19 mouse cellular contexts compared by ENCODE assay signal in the genomic region with DNA sequence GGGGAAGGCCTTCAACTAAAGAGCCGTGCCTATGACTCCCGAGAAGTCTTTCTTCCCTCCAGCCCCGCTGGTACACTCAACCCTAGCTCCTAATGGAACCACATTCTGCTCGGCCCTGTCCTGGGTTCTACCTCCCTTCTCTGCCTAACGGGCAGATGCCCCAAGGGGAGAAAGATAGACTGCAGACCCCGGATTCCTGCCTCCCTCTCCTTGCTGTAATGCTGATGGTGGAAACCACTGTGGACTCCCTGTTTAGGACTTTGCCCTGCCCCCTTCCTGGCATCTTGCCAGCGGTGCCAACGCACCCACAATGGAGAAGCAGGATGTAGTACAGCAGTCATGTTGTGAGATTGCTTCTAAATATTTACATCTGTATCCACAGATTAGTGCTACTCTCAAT. TPM values are rescaled to one million over a fixed set of nuclear protein-coding genes. Genes with fewer than 3 reads are reported as not detected.
A peak's percentile ranks its signal among the peaks of the same experiment; 100 is the strongest.
DNase-seq lines count a peak whose midpoint lies in the region; ATAC-seq and TF ChIP-seq lines count a peak whose summit lies in the region.
"Had no signal": no experiment of that assay in that cellular context is flagged by ENCODE, and none has a peak within 500 bp of the region (broad histone marks: within the 10 kb centered on the region; RNA-seq: fewer than 3 reads in every experiment).

No protein-coding gene starts in this region.

- no peaks in the 10 kb centered on the region for H3K36me3 ChIP-seq in heart, embryonic 12.5 days
- no peaks in the 10 kb centered on the region for H3K36me3 ChIP-seq in lung, postnatal 0 days (ENCODE audit: insufficient read depth, low read length)
- no peaks in the 10 kb centered on the region for H3K36me3 ChIP-seq in liver, embryonic 13.5 days
- H3K36me3 ChIP-seq: heart, embryonic 15.5 days; lung, embryonic 15.5 days; midbrain, embryonic 12.5 days had no signal

- peak overlapping the region; percentile 74; the same call in 1 of the 2 replicates for H3K4me2 ChIP-seq in heart, embryonic 12.5 days
- H3K4me2 ChIP-seq in lung, postnatal 0 days (replicated peaks; ENCODE audit: low read depth, low read length), result no peak overlapping the region
- H3K4me2 ChIP-seq in liver, embryonic 13.5 days, result peak overlapping the region; percentile 62
- H3K4me2 ChIP-seq: heart, embryonic 15.5 days; hindbrain, embryonic 14.5 days; lung, embryonic 15.5 days; midbrain, embryonic 12.5 days had no signal

- no peaks in the 10 kb centered on the region for H3K9me3 ChIP-seq in heart, embryonic 12.5 days (replicated peaks)
- no peaks in the 10 kb centered on the region for H3K9me3 ChIP-seq in lung, postnatal 0 days (ENCODE audit: low read length)
- H3K9me3 ChIP-seq in liver, embryonic 13.5 days (replicated peaks), result no peaks in the 10 kb centered on the region
- H3K9me3 ChIP-seq: heart, embryonic 15.5 days; lung, embryonic 15.5 days; midbrain, embryonic 12.5 days had no signal

- TF ChIP-seq EP300 in lung, postnatal 0 days (IDR thresholded peaks at IDR 0.05), result no peak

- no peak for TF ChIP-seq CTCF in lung, postnatal 0 days (IDR thresholded peaks at IDR 0.05)

- H3K27ac ChIP-seq in heart, embryonic 12.5 days (ENCODE audit: poor library complexity, severe bottlenecking), result no peak overlapping the region
- H3K27ac ChIP-seq in lung, postnatal 0 days (ENCODE audit: low read length), result no peak overlapping the region
- peak overlapping the region; percentile 97 for H3K27ac ChIP-seq in liver, embryonic 13.5 days
- H3K27ac ChIP-seq: heart, embryonic 15.5 days; hindbrain, embryonic 14.5 days; lung, embryonic 15.5 days; midbrain, embryonic 12.5 days had no signal

- H3K4me3 ChIP-seq in heart, embryonic 12.5 days, result no peak overlapping the region
- H3K4me3 ChIP-seq in lung, postnatal 0 days (ENCODE audit: low read depth, low read length), result no peak overlapping the region
- H3K4me3 ChIP-seq in liver, embryonic 13.5 days (replicated peaks), result 0 out of 2 replicates have a peak overlapping the region, but pooled peaks have one; percentile 3
- H3K4me3 ChIP-seq: heart, embryonic 15.5 days; lung, embryonic 15.5 days; midbrain, embryonic 12.5 days had no signal

- DNase-seq in heart, adult 9 months (ENCODE audit: low spot score in 2 of 2), result no peak
- no peak for DNase-seq in lung, postnatal 0 days (ENCODE audit: low spot score)
- DNase-seq in lung, postnatal 25 days (ENCODE audit: low spot score), result no peak
- no peak for DNase-seq in liver, embryonic 13.5 days
- DNase-seq in lung, postnatal 36 days, result peak; percentile 28
- DNase-seq in urinary bladder, postnatal 14 days (ENCODE audit: low spot score), result no peak
- no peak for DNase-seq in urinary bladder, postnatal 25 days (ENCODE audit: low spot score)
- DNase-seq: adrenal gland, postnatal 25 days; cerebellum, adult 11 months; forebrain, postnatal 0 days; gastrocnemius, postnatal 14 days; kidney, adult 2 months; layer of hippocampus, adult 9-11 months; thymus, adult 18-20 months had no signal

- WGBS in heart, embryonic 12.5 days, result 52% methylated on average over 8 of the region's 8 CpGs
- 46% methylated on average over 8 of the region's 8 CpGs for WGBS in lung, postnatal 0 days
- 58% methylated on average over 8 of the region's 8 CpGs for WGBS in liver, embryonic 13.5 days (ENCODE audit: insufficient replicate concordance)

- ATAC-seq in heart, embryonic 12.5 days (ENCODE audit: insufficient number of reproducible peaks, low FRiP score), result no peak
- ATAC-seq in lung, postnatal 0 days, result peak; percentile 29; the same call in 1 of the 2 replicates
- no peak for ATAC-seq in liver, embryonic 13.5 days (ENCODE audit: low read depth)
- ATAC-seq: forebrain, postnatal 0 days had no signal

- H3K27me3 ChIP-seq in heart, embryonic 12.5 days (replicated peaks), result peaks cover 47% of the 10 kb centered on the region
- 0 out of 2 replicates have a peak, but pooled peaks cover 4% of the 10 kb centered on the region for H3K27me3 ChIP-seq in lung, postnatal 0 days (replicated peaks; ENCODE audit: insufficient read depth, low read length)
- peaks cover 19% of the 10 kb centered on the region for H3K27me3 ChIP-seq in liver, embryonic 13.5 days

- H3K4me1 ChIP-seq in heart, embryonic 12.5 days (replicated peaks), result peaks cover 13% of the 10 kb centered on the region
- H3K4me1 ChIP-seq in lung, postnatal 0 days (ENCODE audit: insufficient read depth, low read depth, low read length), result no peaks in the 10 kb centered on the region
- H3K4me1 ChIP-seq in liver, embryonic 13.5 days (replicated peaks), result peaks cover 94% of the 10 kb centered on the region

- no peak overlapping the region for H3K9ac ChIP-seq in heart, embryonic 12.5 days
- no peak overlapping the region for H3K9ac ChIP-seq in lung, postnatal 0 days (replicated peaks; ENCODE audit: low read depth)
- H3K9ac ChIP-seq in liver, embryonic 13.5 days, result peak overlapping the region; percentile 70
- H3K9ac ChIP-seq: forebrain, postnatal 0 days; heart, embryonic 15.5 days; hindbrain, embryonic 14.5 days; lung, embryonic 15.5 days; midbrain, embryonic 12.5 days had no signal

RNA-seq across cellular contexts. Expression of gene Cpeb3, which starts 27.4 kb away (rescaled TPM):
- polyA plus RNA-seq in heart, embryonic 12.5 days (2016; fragmentation: Nextera tagmentation; extraction: Ambion mirVana), result 6.8 and 9.5 TPM in 2 replicates
- polyA plus RNA-seq in lung, postnatal 0 days (2015; fragmentation: Nextera tagmentation; extraction: Ambion mirVana), result 1.3 and 2.3 TPM in 2 replicates
- 1.7 and 1.9 TPM in 2 replicates for polyA plus RNA-seq in liver, embryonic 13.5 days (2015; fragmentation: Nextera tagmentation; extraction: Ambion mirVana)

RNA-seq across cellular contexts. Expression of gene March5, which starts 28.5 kb away (rescaled TPM):
- polyA plus RNA-seq in heart, embryonic 12.5 days (2016; fragmentation: Nextera tagmentation; extraction: Ambion mirVana), result 101 and 103 TPM in 2 replicates
- polyA plus RNA-seq in lung, postnatal 0 days (2015; fragmentation: Nextera tagmentation; extraction: Ambion mirVana), result 83.1 and 97.6 TPM in 2 replicates
- polyA plus RNA-seq in liver, embryonic 13.5 days (2015; fragmentation: Nextera tagmentation; extraction: Ambion mirVana), result 147 and 159 TPM in 2 replicates
